Mouse (Mus musculus) embryonic facial prominence, embryonic 11.5 days (tissue): ENCODE measurements around the gene Prss22. TPM values are rescaled to one million over a fixed set of nuclear protein-coding genes. Genes with fewer than 3 reads are reported as not detected.
A peak's percentile ranks its signal among the peaks of the same experiment; 100 is the strongest.

Source experiments
- ATAC-seq: fragments of 200-750 bp; cut with Nextera tagmentation; replicated peaks from 2 replicates; pipeline ENCODE4 v1.8.0; 2017; ENCODE audit warnings: low read depth; ENCODE audit not compliant: insufficient number of reproducible peaks, low FRiP score, low TSS enrichment
- DNase-seq: peaks from one replicate; pipeline ENCODE4 v3.0.0-alpha.2; 2015; ENCODE audit warnings: low spot score
- H3K27ac ChIP-seq: fragments of 300-500 bp; sonication (generic); replicated peaks from 2 replicates; pipeline ENCODE4 v1.5.1; 2014; ENCODE audit warnings: mild to moderate bottlenecking, low read depth, low read length, control low read depth
- H3K27me3 ChIP-seq: fragments of 300-500 bp; sonication (generic); 2 replicates; pipeline ENCODE4 v1.6.1; 2014; ENCODE audit warnings: mild to moderate bottlenecking, low read length, moderate library complexity, mixed read lengths; ENCODE audit not compliant: control insufficient read depth, insufficient read depth
- H3K36me3 ChIP-seq: fragments of 300-500 bp; sonication (generic); replicated peaks from 2 replicates; pipeline ENCODE4 v1.6.1; 2014; ENCODE audit warnings: low read depth, mild to moderate bottlenecking, low read length, moderate library complexity, mixed read lengths; ENCODE audit not compliant: control insufficient read depth, insufficient read depth
- H3K4me1 ChIP-seq: fragments of 300-500 bp; sonication (generic); 2 replicates; pipeline ENCODE4 v1.6.1; 2014; ENCODE audit warnings: low read length, mixed read lengths; ENCODE audit not compliant: control insufficient read depth, insufficient read depth
- H3K4me2 ChIP-seq: fragments of 300-500 bp; sonication (generic); 2 replicates; pipeline ENCODE4 v1.6.1; 2014; ENCODE audit warnings: low read depth, mild to moderate bottlenecking, control low read depth, low read length, moderate library complexity
- H3K4me3 ChIP-seq: fragments of 300-500 bp; sonication (generic); 2 replicates; pipeline ENCODE4 v1.5.1; 2014; ENCODE audit warnings: low read depth, low read length, control low read depth
- H3K9ac ChIP-seq: fragments of 300-500 bp; sonication (generic); replicated peaks from 2 replicates; pipeline ENCODE4 v1.6.1; 2014; ENCODE audit warnings: mild to moderate bottlenecking, control low read depth, low read length
- H3K9me3 ChIP-seq: fragments of 300-500 bp; sonication (generic); replicated peaks from 2 replicates; pipeline ENCODE4 v1.6.1; 2016; ENCODE audit warnings: mild to moderate bottlenecking, low read length, inconsistent platforms, mixed read lengths; ENCODE audit not compliant: control insufficient read depth
- WGBS: fragments of 180-500 bp; shearing (Covaris S2); extraction: QIAGEN DNeasy Blood & Tissue Kit; methylation state at CpG from one replicate; pipeline ENCODE4 v1.1.7; 2014; 5-methylcytosine and 5-hydroxymethylcytosine counted together
- polyA plus RNA-seq: library from polyadenylated mRNA; unstranded; fragments of >200 nt; fragmentation: Nextera tagmentation; extraction: Ambion mirVana; gene quantifications from 2 replicates; pipeline ENCODE4 v1.2.1, GENCODE M21; 2014

The Prss22 gene
- polyA plus RNA-seq, result 0.94 and 1.7 TPM in 2 replicates

- H3K4me1 ChIP-seq, result no peaks in the 10 kb centered on the region
- H3K9ac ChIP-seq, result no peak within 1 kb of the TSS
- WGBS, result 57% methylated on average over 2 of the region's 2 CpGs
- no peaks in the 10 kb centered on the region for H3K36me3 ChIP-seq
- H3K27ac ChIP-seq, result no peak within 1 kb of the TSS
- no peaks in the 10 kb centered on the region for H3K27me3 ChIP-seq
- H3K4me2 ChIP-seq, result no peak within 1 kb of the TSS
- no peak within 1 kb of the TSS for H3K4me3 ChIP-seq
- DNase-seq, result peak; percentile 45
- 0 out of 2 replicates have a peak, but pooled peaks have one; percentile 26 for ATAC-seq
- no peaks in the 10 kb centered on the region for H3K9me3 ChIP-seq
These were observed at the start of gene Prss22 for GRCm38 (mm10) chr17:23997901-23998300. Gene Prss22, minus strand, starts transcription at chr17:23998100.

GRCm38 (mm10) chr17:24046026-24046425, 48.1 kb upstream of the Prss22 start:
- WGBS, result 45% methylated on average over 5 of the region's 5 CpGs
- DNase-seq, result no peak
- no peaks in the 10 kb centered on the region for H3K4me1 ChIP-seq
- peaks cover 6% of the 10 kb centered on the region for H3K36me3 ChIP-seq
- H3K27ac ChIP-seq, result no peak overlapping the region
- H3K9me3 ChIP-seq, result no peaks in the 10 kb centered on the region
- no peak overlapping the region for H3K4me3 ChIP-seq
- no peaks in the 10 kb centered on the region for H3K27me3 ChIP-seq
- no peak overlapping the region for H3K9ac ChIP-seq
- no peak for ATAC-seq
- no peak overlapping the region for H3K4me2 ChIP-seq

GRCm38 (mm10) chr17:24045608-24046007, 47.7 kb upstream of the Prss22 start:
- 83% methylated on average over 10 of the region's 10 CpGs for WGBS
- Histone ChIP-seq H3K4me2 (no peak overlapping the region), H3K9ac (no peak overlapping the region), H3K27me3 (no peaks in the 10 kb centered on the region), H3K4me1 (no peaks in the 10 kb centered on the region), H3K4me3 (no peak overlapping the region), H3K9me3 (no peaks in the 10 kb centered on the region), H3K36me3 (peaks cover 3% of the 10 kb centered on the region), H3K27ac (no peak overlapping the region)
- DNase-seq, result no peak
- ATAC-seq, result no peak

- H3K27me3 ChIP-seq, result no peaks in the 10 kb centered on the region
- DNase-seq, result no peak
- no peaks in the 10 kb centered on the region for H3K4me1 ChIP-seq
- WGBS, result 66% methylated on average over 5 of the region's 5 CpGs
- no peak overlapping the region for H3K4me2 ChIP-seq
- no peak overlapping the region for H3K4me3 ChIP-seq
- H3K9ac ChIP-seq, result no peak overlapping the region
- ATAC-seq, result no peak
- no peaks in the 10 kb centered on the region for H3K9me3 ChIP-seq
- no peak overlapping the region for H3K27ac ChIP-seq
- peaks cover 3% of the 10 kb centered on the region; the same call in 1 of the 2 replicates for H3K36me3 ChIP-seq
These were observed 46.6 kb upstream of the Prss22 start for GRCm38 (mm10) chr17:24044482-24044881.

GRCm38 (mm10) chr17:24037844-24038243, 39.9 kb upstream of the Prss22 start, which contains the start of gene Prss27:
Gene Prss27, plus strand, starts transcription at chr17:24038144.
- 68% methylated on average over 4 of the region's 4 CpGs for WGBS
- DNase-seq, result no peak
- Histone ChIP-seq H3K36me3 (no peaks in the 10 kb centered on the region), H3K4me2 (no peak within 1 kb of the TSS), H3K4me3 (no peak within 1 kb of the TSS), H3K4me1 (no peaks in the 10 kb centered on the region), H3K27ac (no peak within 1 kb of the TSS), H3K9ac (no peak within 1 kb of the TSS), H3K9me3 (no peaks in the 10 kb centered on the region), H3K27me3 (no peaks in the 10 kb centered on the region)
- no peak for ATAC-seq

- ATAC-seq, result no peak
- no peak overlapping the region for H3K4me3 ChIP-seq
- H3K4me1 ChIP-seq, result no peaks in the 10 kb centered on the region
- H3K4me2 ChIP-seq, result no peak overlapping the region
- DNase-seq, result no peak
- no peaks in the 10 kb centered on the region for H3K36me3 ChIP-seq
- 80% methylated on average over 13 of the region's 13 CpGs for WGBS
- H3K27ac ChIP-seq, result no peak overlapping the region
- H3K27me3 ChIP-seq, result no peaks in the 10 kb centered on the region
- no peak overlapping the region for H3K9ac ChIP-seq
- H3K9me3 ChIP-seq, result no peaks in the 10 kb centered on the region
These were observed 39.5 kb upstream of the Prss22 start for GRCm38 (mm10) chr17:24037360-24037759.

- ATAC-seq, result no peak
- no peak overlapping the region for H3K9ac ChIP-seq
- no peak overlapping the region for H3K4me3 ChIP-seq
- H3K27me3 ChIP-seq, result no peaks in the 10 kb centered on the region
- H3K4me2 ChIP-seq, result no peak overlapping the region
- no peaks in the 10 kb centered on the region for H3K9me3 ChIP-seq
- no peaks in the 10 kb centered on the region for H3K36me3 ChIP-seq
- H3K4me1 ChIP-seq, result no peaks in the 10 kb centered on the region
- whole genome bisulfite sequencing, result 79% methylated on average over 6 of the region's 6 CpGs
- H3K27ac ChIP-seq, result no peak overlapping the region
- no peak for DNase-seq
These were observed 39.1 kb upstream of the Prss22 start for GRCm38 (mm10) chr17:24036954-24037353.

- DNase-seq (no peak), ATAC-seq (no peak)
- Histone ChIP-seq H3K9me3 (no peaks in the 10 kb centered on the region), H3K36me3 (no peaks in the 10 kb centered on the region), H3K27ac (no peak overlapping the region), H3K4me1 (no peaks in the 10 kb centered on the region), H3K9ac (no peak overlapping the region), H3K27me3 (no peaks in the 10 kb centered on the region), H3K4me3 (no peak overlapping the region), H3K4me2 (no peak overlapping the region)
- WGBS, result 77% methylated on average over 7 of the region's 7 CpGs
These were observed 37.2 kb upstream of the Prss22 start for GRCm38 (mm10) chr17:24035087-24035486.
